Mouse (Mus musculus) limb, embryonic 13.5 days (tissue): ENCODE results near the gene Serp1. TPM values are rescaled to one million over a fixed set of nuclear protein-coding genes. Genes with fewer than 3 reads are reported as not detected.
"Not testable (repeated sequence)": the region's sequence is repeated elsewhere in the genome, so short reads cannot be mapped to it uniquely, and the experiment has no call there.

Source experiments
- ATAC-seq: fragments of 200-750 bp; cut with Nextera tagmentation; 2 replicates; pipeline ENCODE4 v1.8.0; 2017; ENCODE audit warnings: low read depth, moderate number of reproducible peaks, moderate TSS enrichment; ENCODE audit not compliant: low FRiP score
- H3K27ac ChIP-seq: fragments of 300-500 bp; sonication (generic); 2 replicates; pipeline ENCODE4 v1.5.1; 2015; ENCODE audit warnings: inconsistent platforms, mild to moderate bottlenecking, moderate library complexity
- H3K27me3 ChIP-seq: fragments of 300-500 bp; sonication (generic); 2 replicates; pipeline ENCODE4 v1.6.1; 2015; ENCODE audit warnings: mild to moderate bottlenecking, inconsistent platforms
- H3K36me3 ChIP-seq: fragments of 300-500 bp; sonication (generic); 2 replicates; pipeline ENCODE4 v1.6.1; 2015; ENCODE audit warnings: inconsistent platforms, mild to moderate bottlenecking, moderate library complexity
- H3K4me1 ChIP-seq: fragments of 300-500 bp; sonication (generic); 2 replicates; pipeline ENCODE4 v1.6.1; 2015; ENCODE audit warnings: inconsistent platforms
- H3K4me2 ChIP-seq: fragments of 300-500 bp; sonication (generic); replicated peaks from 2 replicates; pipeline ENCODE4 v1.6.1; 2015; ENCODE audit warnings: inconsistent platforms, mild to moderate bottlenecking, moderate library complexity
- H3K4me3 ChIP-seq: fragments of 300-500 bp; sonication (generic); 2 replicates; pipeline ENCODE4 v1.5.1; 2015; ENCODE audit warnings: moderate library complexity, mild to moderate bottlenecking, inconsistent platforms
- H3K9ac ChIP-seq: fragments of 300-500 bp; sonication (generic); 2 replicates; pipeline ENCODE4 v1.6.1; 2015; ENCODE audit warnings: mild to moderate bottlenecking, inconsistent platforms
- H3K9me3 ChIP-seq: fragments of 300-500 bp; sonication (generic); 2 replicates; pipeline ENCODE4 v1.6.1; 2016; ENCODE audit warnings: inconsistent platforms
- WGBS: fragments of 180-500 bp; shearing (Covaris S2); methylation state at CpG from one replicate; pipeline ENCODE4 v1.1.7; 2015; 5-methylcytosine and 5-hydroxymethylcytosine counted together
- polyA plus RNA-seq: library from polyadenylated mRNA; unstranded; fragments of >200 nt; fragmentation: Nextera tagmentation; extraction: Ambion mirVana; gene quantifications from 2 replicates; pipeline ENCODE4 v1.2.1, GENCODE M21; 2015

The Serp1 gene
- polyA plus RNA-seq, 1 experiment from 2014 or later: 178 TPM

- H3K4me3 ChIP-seq: no peak overlapping the region
- no peak overlapping the region for H3K27ac ChIP-seq
- H3K27me3 ChIP-seq: no peaks in the 10 kb centered on the region
- no peak for ATAC-seq
- H3K9ac ChIP-seq: no peak overlapping the region
- 64% methylated on average over 3 of the region's 3 CpGs for WGBS
- H3K36me3 ChIP-seq: no peaks in the 10 kb centered on the region
- no peak overlapping the region for H3K4me2 ChIP-seq
- no peaks in the 10 kb centered on the region for H3K4me1 ChIP-seq
- H3K9me3 ChIP-seq: no peaks in the 10 kb centered on the region; the same call in 1 of the 2 replicates
These were observed 21.9 kb downstream of the Serp1 start for GRCm38 (mm10) chr3:58503720-58504333.

DNA sequence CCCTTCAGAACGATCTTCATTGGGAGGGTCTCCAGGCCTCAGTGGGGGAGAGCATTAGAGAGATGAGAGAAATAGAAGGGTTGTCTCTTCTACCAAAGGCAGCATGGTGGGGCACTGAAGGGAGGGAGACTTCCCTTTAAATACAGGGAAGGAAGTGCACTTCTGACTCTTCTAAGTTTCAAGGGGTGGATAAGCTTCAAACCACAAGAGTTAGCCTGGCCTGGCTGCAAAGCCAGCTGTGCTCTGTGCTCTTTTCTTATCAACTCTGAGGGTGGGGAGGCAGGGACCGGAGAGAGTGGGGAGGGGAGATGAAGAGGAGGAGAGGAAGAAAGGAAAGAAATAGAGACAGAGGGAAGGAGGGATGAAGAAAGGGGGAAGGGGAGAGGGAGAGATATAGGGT is 23.7 kb downstream of the Serp1 start:
- ATAC-seq: no peak
- H3K27me3 ChIP-seq: no peaks in the 10 kb centered on the region
- no peak overlapping the region for H3K27ac ChIP-seq
- no peak overlapping the region for H3K4me2 ChIP-seq
- H3K36me3 ChIP-seq: no peaks in the 10 kb centered on the region
- H3K4me1 ChIP-seq: no peaks in the 10 kb centered on the region
- no peak overlapping the region for H3K9ac ChIP-seq
- no peak overlapping the region for H3K4me3 ChIP-seq
- no peaks in the 10 kb centered on the region; the same call in 1 of the 2 replicates for H3K9me3 ChIP-seq
- 75% methylated on average over 2 of the region's 2 CpGs for WGBS

DNA sequence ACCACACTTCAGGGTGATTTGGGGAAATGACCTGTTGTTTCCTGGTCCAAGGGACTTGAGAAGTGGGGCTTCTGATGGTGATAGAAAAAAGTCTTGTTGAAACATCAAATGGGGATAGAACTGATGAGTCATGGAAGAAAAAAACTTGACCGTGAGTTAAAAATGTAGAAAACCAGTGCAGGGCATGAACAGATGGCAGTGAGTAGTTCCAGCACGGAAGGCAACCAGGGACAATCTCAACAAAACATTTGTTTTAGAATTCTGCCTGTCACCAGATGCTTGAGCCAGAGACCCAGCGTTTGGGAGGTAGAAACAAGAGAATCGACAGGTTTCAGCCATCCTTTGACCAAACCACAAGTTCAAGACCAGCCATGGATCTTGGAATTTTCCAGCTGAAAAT is 32.1 kb downstream of the Serp1 start:
- 78% methylated on average over 4 of the region's 4 CpGs for WGBS
- no peaks in the 10 kb centered on the region for H3K27me3 ChIP-seq
- ATAC-seq: no peak

DNA sequence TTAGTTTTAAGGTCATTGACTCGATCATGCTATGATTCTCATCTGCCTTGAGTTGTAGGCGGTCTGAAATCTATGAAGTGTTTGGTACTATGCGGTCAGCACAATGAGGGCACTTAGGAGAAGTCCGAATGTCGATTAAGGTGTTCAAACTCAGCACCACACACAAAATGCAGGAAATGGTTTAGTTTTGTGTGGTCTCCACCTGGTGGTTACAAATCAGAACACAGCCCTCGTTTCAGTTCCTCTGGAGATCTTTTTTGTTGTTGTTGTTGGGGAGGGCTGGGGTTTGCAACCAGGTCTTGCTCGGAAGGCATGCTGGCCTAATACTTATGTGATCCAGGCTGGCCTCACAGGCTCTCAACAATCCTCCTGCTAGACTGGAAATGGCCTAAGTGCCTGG is 34.9 kb downstream of the Serp1 start:
- no peak overlapping the region for H3K9ac ChIP-seq
- no peaks in the 10 kb centered on the region for H3K4me1 ChIP-seq
- H3K36me3 ChIP-seq: no peaks in the 10 kb centered on the region
- H3K4me2 ChIP-seq: no peak overlapping the region
- no peaks in the 10 kb centered on the region for H3K9me3 ChIP-seq
- ATAC-seq: no peak
- H3K4me3 ChIP-seq: no peak overlapping the region
- 73% methylated on average over 7 of the region's 7 CpGs for WGBS
- no peaks in the 10 kb centered on the region for H3K27me3 ChIP-seq
- H3K27ac ChIP-seq: no peak overlapping the region

More for the DNA sequence above, 32.1 kb downstream of the Serp1 start:
- Histone ChIP-seq H3K4me2 (no peak overlapping the region), H3K4me3 (no peak overlapping the region), H3K9ac (no peak overlapping the region), H3K4me1 (no peaks in the 10 kb centered on the region), H3K27ac (no peak overlapping the region), H3K9me3 (no peaks in the 10 kb centered on the region), H3K36me3 (no peaks in the 10 kb centered on the region)

DNA sequence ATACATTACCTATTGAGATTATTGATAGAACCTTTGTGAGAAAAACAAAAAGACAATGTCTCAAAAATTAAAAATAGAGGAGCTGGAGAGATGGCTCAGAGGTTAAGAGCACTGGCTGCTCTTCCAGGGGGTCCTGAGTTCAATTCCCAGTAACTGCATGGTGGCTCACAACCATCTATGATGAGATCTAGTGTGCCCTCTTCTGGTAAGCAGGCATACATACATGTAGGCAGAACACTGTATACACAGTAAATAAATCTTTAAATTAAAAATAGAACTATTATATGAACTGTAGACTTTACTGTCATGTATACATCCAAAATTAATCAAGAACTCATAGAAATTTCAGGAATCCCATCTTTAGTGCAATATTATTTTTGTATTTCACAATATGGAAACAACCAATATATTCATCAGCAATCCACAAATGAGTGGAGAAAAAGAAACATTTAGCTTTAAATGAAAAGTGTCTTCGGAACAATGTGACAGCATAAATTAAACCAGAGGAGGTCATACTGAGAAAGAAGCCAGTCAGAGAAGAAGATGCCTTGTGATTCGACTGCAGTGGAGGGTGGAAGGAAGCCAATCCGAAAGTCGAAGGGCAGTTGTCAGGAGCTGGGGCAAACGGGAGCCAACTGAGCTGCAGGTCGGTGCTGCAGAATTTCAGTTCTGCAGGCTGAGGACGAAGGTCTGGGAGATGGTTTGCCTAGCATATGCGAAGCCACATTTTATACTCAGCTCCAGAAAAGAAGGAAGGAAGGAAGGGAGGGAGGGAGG is 37.5 kb downstream of the Serp1 start:
- Histone ChIP-seq H3K9ac (no peak overlapping the region), H3K27me3 (no peaks in the 10 kb centered on the region), H3K4me2 (no peak overlapping the region), H3K4me3 (no peak overlapping the region), H3K36me3 (no peaks in the 10 kb centered on the region), H3K4me1 (no peaks in the 10 kb centered on the region), H3K9me3 (no peaks in the 10 kb centered on the region), H3K27ac (no peak overlapping the region)
- ATAC-seq: no peak
- WGBS: 78% methylated on average over 7 of the region's 8 CpGs

- no peak for ATAC-seq
- H3K4me2 ChIP-seq: no peak overlapping the region
- WGBS: 76% methylated on average over 3 of the region's 3 CpGs
These were observed 38.6 kb downstream of the Serp1 start for GRCm38 (mm10) chr3:58487121-58487520.

DNA sequence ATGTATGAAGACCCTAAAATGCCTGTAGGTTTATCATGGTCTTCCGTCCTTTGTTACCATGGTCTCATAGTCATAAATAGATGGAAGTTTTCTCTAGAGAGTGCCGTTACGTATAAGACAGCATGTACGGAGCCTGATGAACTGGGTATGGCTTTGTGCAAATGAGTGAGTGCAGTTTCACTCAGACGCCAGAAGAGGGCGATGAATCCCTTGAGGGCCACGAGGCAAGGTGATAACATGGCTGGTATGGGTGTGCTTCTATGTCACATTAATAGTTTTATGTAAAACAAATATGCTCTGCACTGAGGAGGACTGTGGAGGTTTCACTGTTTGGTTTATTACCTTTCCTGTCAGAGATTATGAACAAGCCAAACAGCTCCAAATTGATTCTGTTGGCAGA is 39.8 kb downstream of the Serp1 start:
- no peak overlapping the region for H3K27ac ChIP-seq
- H3K36me3 ChIP-seq: no peaks in the 10 kb centered on the region
- ATAC-seq: no peak
- no peaks in the 10 kb centered on the region for H3K4me1 ChIP-seq
- whole genome bisulfite sequencing: 69% methylated on average over 7 of the region's 7 CpGs
- no peak overlapping the region for H3K4me2 ChIP-seq
- no peaks in the 10 kb centered on the region for H3K27me3 ChIP-seq
- H3K4me3 ChIP-seq: no peak overlapping the region
- H3K9me3 ChIP-seq: no peaks in the 10 kb centered on the region
- no peak overlapping the region for H3K9ac ChIP-seq

More at GRCm38 (mm10) chr3:58487121-58487520, 38.6 kb downstream of the Serp1 start:
- H3K27ac ChIP-seq: no peak overlapping the region
- H3K4me3 ChIP-seq: no peak overlapping the region
- H3K9me3 ChIP-seq: no peaks in the 10 kb centered on the region
- H3K36me3 ChIP-seq: no peaks in the 10 kb centered on the region
- H3K27me3 ChIP-seq: no peaks in the 10 kb centered on the region
- H3K4me1 ChIP-seq: no peaks in the 10 kb centered on the region
- H3K9ac ChIP-seq: no peak overlapping the region

- Histone ChIP-seq H3K27me3 (no peaks in the 10 kb centered on the region), H3K4me1 (no peaks in the 10 kb centered on the region), H3K9ac (no peak overlapping the region), H3K27ac (no peak overlapping the region), H3K4me3 (no peak overlapping the region), H3K36me3 (no peaks in the 10 kb centered on the region), H3K4me2 (no peak overlapping the region), H3K9me3 (no peaks in the 10 kb centered on the region)
- WGBS: 81% methylated on average over 2 of the region's 2 CpGs
- ATAC-seq: no peak
These were observed 46.8 kb downstream of the Serp1 start for GRCm38 (mm10) chr3:58478755-58479455.

- not testable (repeated sequence) for H3K27me3 ChIP-seq, ATAC-seq
- WGBS: 93% methylated on average over 1 of the region's 1 CpGs
These were observed 50.4 kb downstream of the Serp1 start for GRCm38 (mm10) chr3:58475298-58475697.

More at GRCm38 (mm10) chr3:58475298-58475697, 50.4 kb downstream of the Serp1 start:
- H3K9ac ChIP-seq, H3K9me3 ChIP-seq, H3K4me1 ChIP-seq, H3K36me3 ChIP-seq, H3K4me2 ChIP-seq, H3K4me3 ChIP-seq, H3K27ac ChIP-seq: not testable (repeated sequence)

Other genes with a start within 250 kb of the Serp1 start
- 11.3 and 12.2 TPM in 2 replicates for gene Tsc22d2, start 111.2 kb downstream of the Serp1 start, polyA plus RNA-seq
- 54.9 and 58.1 TPM in 2 replicates for gene Eif2a, start 71 bp downstream of the Serp1 start, polyA plus RNA-seq
- gene Selenot, start 50.7 kb upstream of the Serp1 start, polyA plus RNA-seq: 14.1 and 14.9 TPM in 2 replicates
- not detected in 2 replicates for gene Erich6, start 111.3 kb upstream of the Serp1 start, polyA plus RNA-seq
- 5.9 and 6.4 TPM in 2 replicates for gene Siah2, start 166.5 kb upstream of the Serp1 start, polyA plus RNA-seq